Mouse (Mus musculus): ENCODE measurements at regions not wholly inside any gene's neighbourhood (a gene's known extent, or its start where the extent isn't known, plus 50 kb on each side); places are given as distances from the start of the nearest gene placed in this dataset.

- DNase-seq (ENCODE audit: extremely low read depth, insufficient read length, low spot score): no peak
Observed at GRCm38 (mm10) chr3:70783142-70783541, 775.7 kb downstream of the Otol1 start.

- DNase-seq (ENCODE audit: extremely low read depth, insufficient read length, low spot score): no peak
Observed at GRCm38 (mm10) chr3:70802230-70802629, 794.8 kb downstream of the Otol1 start.

- DNase-seq (ENCODE audit: extremely low read depth, insufficient read length, low spot score): peak; percentile 56
Observed at GRCm38 (mm10) chr3:70803411-70803810, 796.0 kb downstream of the Otol1 start.

GRCm38 (mm10) chr3:70803885-70804284 lies 796.5 kb downstream of the Otol1 start:
- DNase-seq (ENCODE audit: extremely low read depth, insufficient read length, low spot score): peak; percentile 60

- peak; percentile 64 for DNase-seq (ENCODE audit: extremely low read depth, insufficient read length, low spot score)
Observed at GRCm38 (mm10) chr3:70807170-70807569, 799.8 kb downstream of the Otol1 start.

All from 3134 (cell line).